Mouse (Mus musculus) left cerebral cortex, adult 9 months (tissue): ENCODE results near the gene Txndc8.

Source experiments
- DNase-seq, 2 experiments: peaks; one replicate each; pipeline ENCODE4 v3.0.0; 2022; ENCODE audit warnings: low spot score in 2 of 2

Gene Txndc8

DNA sequence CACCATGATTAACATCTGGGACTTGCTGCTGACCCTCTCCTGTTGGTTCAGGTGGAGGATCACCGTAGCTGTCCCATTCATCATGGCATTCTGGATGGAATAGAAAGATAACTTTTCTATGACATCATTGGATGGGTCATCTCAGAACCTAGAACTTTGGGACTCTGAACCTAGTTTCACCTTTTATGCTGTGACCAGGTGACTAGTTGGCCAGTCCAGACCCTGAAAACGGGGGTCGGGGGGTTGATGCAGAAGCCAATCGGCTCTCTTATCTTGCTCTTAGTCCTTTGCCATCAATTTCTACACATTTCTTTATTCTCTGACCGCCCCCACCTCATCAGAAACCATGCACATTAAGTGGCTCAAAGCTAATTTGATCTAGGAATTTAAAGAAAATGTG, at the start of gene Txndc8:
Gene Txndc8 (minus strand): TSS at position 101 of the 400 bp plus-strand sequence.
- DNase-seq: no peak

DNA sequence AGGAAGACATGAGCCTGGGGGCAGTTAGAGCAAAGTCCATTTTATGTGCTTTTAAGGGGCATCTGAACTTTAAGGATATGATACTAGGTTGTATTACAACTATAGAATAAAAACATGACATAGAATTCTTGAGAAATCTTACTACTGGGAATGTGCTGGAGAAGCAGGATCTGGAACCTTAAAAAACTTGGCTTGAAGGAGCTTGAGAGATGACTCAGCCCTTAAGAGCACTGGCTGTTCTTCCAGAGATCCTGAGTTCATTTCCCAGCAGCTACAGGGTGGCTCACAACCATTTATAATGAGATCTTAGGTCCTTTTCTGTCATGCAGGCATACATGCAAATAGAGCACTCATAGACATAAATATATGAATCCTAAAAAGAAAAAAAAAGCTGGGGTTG, 46.7 kb upstream of the Txndc8 start:
- no peak for DNase-seq

DNA sequence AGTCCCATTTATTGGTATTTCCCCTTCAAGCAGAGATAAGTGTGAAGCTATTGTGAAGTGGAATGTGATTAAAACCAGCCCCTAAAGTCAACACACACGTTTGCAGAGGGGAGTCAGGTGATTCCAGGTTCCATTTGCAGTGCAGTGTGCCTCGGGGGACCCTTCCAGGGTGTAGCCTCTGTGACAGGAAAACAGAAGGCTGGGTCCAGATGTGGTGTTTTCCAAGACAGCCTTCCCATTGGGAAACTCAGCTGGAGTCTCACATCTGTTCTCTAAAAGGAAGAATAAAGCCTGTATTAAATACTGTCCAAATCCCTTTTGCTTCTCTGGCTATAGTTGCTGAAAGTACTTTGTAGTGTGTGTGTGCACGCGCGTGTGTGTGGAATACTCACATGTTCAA, 45.5 kb upstream of the Txndc8 start:
- DNase-seq: no peak

DNA sequence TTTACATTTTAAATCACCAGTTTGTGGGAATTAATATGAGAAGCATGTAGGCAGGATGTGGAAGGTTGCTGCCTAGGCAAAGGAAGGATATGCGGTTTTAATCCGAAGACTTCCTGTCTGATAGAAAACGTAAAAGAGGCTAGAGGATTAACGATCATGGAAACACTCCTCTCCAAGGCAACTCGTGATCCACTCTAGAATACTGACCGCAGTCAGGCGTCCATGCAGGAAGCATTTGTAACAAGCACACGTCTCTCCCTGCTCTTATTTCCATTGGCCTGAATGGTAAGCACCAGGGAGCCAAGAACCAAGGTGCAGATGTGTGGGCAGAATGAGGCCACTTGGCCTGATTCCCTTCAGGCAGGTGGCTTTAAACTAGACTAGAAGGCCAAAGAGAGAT, 41.8 kb upstream of the Txndc8 start:
- DNase-seq: no peak

DNA sequence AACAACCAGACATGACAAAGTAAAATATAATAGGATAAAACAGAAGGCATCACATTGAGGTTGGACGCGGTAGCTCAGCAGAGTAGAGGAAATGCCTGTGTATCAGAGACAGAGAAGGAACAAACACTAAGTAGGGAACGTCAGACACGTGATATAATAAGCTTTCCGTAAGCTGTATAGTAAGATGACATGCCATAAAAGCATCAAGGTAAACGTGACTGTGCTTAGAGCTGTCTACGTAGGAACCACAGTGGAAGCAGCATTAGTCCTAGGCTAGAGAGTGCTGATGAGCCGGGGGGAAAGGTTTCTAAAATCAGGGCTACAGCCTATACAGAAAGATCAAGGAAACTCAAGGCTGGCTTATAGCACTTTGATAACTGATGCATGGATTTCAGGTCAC, 41.4 kb upstream of the Txndc8 start:
- no peak for DNase-seq

DNA sequence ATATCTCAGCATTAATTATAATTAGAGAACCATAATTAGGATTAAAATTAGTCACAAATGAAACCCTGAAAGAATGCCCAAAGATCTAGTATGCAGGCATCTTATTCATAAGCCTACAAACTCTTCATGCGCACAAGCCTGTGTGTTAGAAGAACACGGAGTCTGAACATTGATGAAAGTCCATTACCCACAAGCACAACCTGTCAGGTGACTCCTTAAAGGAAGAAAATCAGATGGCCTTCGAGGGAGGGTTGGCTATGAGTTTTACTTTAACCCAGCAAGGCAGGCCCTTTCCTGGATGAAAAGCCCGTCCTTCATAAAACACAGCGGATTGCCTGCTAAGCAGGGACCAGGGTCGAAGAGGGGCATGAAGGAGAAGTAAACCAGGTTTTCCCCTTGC, 35.9 kb upstream of the Txndc8 start:
- DNase-seq: no peak

DNA sequence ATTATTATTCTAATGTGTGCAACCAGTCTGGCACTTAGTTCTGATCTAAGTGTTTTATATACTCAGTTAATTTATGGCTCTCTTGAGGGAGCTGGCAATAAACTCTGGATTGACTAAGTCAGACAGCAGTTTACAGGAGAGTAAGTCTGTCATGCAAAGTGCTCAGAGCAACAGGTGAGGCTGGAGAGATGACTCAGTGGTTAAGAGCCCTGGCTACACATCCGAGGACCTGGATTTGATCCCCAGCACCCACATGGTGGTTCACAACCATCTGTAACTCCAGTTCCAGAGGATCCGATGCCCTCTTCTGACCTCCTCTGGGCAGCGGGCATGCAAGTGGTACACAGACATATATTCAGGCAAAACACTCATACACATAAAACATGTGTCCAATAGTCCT, 35.4 kb upstream of the Txndc8 start:
- no peak for DNase-seq

DNA sequence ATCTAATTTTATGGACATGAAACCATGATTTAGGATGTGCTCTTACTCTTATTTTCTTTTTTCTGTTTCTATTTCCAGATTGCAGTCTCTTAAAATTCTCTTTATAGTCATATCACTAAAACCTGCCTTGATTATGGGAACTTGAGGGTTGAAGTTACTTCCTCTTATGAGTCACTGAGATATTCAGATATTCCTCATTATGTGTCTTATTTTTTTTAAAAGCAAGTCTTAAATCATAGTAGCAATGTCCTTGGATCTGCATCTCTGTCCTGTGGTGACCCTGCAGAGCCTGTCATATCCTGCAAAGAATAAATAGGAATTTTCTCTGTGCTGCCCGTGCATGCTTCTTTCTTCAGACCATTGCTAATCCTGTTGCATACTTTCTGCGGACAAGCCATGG, 31.2 kb upstream of the Txndc8 start:
- DNase-seq: no peak

DNA sequence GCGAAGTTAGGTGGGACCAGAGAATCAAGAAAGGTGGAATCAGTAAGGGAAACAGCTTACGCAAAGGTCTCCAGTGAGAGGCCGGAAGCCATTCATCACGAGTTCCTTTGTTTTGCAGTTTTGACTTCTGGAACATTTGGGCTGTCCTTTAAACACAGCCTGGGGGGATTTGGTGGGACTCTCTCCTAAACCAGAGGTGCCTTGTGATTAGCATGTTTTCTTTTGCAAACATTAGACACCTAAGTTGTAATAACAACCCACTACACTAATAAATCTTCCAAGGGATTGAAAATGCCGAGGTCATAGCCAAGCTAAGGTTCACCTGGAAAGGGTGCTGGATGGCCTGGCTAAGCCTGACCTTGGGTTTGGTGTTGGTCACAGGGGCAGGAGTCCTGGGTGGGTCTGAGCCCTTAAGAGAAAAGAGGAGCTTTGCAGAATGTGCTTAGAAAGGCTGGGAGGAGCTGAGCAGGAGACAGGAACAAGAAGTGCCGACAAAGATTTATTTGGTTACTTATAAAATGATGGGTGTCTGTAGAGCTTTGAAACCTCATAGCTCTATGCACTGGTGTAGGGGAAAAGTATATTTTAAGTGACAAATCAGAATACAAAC, 28.3 kb upstream of the Txndc8 start:
- no peak for DNase-seq

DNA sequence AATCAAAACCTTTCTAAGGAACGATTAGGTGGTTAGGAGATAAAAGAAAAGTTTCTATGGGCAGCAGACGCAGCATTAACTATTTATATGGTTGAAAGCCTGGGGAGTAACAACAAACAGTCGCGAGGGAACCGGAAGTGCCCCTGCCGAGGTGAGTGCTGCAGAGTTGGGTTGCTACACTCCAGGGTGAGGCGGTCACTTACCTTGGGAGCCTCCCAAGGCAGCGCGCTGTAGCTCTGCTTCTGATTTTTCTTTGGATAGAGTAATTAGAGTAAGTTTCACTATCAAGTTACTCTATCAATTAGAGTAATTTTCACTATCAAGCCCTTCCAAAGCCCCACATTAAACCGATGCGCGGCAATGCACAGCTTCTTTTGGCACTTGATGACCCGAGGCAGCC, 25.7 kb upstream of the Txndc8 start:
- no peak for DNase-seq

DNA sequence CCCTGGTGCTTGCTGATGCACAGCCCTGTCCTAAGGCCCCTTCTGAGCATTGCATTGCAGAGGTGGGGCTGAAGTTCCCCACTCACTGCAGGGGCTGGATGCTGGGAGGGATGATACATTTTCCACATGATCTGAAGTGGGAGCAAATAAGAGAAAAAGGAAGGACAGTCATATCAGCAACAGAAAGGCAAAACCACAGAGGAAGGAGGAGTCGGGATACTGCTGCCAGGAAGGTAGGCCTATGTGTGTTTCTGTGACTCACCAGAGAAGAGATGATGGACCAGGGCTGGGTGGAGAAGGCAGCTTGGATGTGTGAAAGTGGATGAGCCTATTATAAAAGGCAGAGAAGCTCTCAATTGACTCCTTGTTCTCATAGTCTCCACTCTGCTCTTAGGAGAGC, 23.8 kb upstream of the Txndc8 start:
- peak in 1 of 2 experiments; percentile 14 for DNase-seq

DNA sequence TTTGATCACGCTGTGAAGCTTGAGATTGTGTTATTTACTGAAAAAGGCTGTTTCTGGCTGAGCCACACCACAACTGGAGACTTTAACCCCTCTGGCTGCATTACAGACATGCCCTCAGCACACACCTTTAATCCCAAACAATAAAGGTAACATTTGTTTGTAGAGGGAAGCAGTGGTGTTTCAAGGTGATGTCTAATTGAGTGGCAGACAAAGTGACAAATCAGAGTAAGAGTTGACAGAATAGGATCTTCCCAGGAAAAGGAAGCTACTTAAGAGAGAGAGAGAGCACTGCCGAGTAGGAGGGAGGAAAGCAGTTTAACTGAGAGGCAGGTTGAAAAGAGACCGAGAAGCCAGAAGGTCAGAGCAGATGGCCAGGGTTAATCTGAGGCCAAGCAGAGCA, 5.4 kb downstream of the Txndc8 start:
- no peak for DNase-seq

DNA sequence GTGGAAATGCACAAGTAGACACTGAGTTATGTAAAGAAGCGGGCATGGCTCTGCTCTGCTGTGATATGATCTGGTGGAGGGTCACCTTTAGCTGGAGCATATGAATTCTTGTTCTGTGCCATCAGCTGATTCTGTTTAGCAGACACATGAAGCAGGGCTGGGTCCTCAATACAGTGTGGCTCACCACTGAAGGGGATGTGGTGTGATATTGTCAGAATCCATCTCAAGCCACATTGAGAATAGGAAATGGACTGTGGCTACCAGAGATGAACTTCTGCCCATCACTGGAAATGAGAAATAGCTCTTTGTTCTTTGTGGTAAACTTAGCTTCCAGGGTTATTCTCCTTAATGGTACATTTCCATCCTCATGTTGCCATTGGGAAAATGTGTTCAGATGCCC, 17.5 kb downstream of the Txndc8 start:
- DNase-seq: no peak

DNA sequence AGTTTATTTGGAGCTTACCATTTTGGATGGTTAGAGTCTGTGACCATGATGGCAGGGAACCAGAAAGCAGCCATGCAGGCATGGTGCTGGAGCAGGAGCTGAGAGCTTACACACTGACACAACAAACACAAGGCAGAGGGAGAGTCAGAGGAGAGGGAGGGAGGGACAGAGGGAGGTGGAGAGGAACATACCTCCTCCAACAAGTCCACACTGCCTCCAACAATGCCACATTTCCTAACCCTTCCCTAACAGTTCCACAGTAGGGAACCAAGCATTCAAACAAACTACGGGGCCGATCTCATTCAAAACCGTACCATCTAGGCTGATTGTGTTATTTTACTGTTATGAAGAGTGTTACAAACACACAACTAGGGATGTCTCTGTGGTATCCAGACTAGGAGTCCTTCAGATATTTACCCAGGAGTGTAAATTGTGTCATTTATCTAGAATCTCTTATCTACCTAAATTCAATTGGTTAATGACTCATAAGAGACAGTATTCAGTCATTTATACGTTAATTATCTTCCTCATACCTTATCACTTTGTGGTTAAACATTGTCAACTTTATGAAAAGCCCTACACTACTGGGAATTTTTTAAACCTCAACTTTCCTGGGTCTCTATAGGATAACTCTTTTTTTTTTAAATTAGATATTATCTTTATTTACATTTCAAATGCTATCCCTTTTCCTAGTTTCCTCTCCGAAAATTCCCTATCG, 34.4 kb downstream of the Txndc8 start:
- DNase-seq: no peak

DNA sequence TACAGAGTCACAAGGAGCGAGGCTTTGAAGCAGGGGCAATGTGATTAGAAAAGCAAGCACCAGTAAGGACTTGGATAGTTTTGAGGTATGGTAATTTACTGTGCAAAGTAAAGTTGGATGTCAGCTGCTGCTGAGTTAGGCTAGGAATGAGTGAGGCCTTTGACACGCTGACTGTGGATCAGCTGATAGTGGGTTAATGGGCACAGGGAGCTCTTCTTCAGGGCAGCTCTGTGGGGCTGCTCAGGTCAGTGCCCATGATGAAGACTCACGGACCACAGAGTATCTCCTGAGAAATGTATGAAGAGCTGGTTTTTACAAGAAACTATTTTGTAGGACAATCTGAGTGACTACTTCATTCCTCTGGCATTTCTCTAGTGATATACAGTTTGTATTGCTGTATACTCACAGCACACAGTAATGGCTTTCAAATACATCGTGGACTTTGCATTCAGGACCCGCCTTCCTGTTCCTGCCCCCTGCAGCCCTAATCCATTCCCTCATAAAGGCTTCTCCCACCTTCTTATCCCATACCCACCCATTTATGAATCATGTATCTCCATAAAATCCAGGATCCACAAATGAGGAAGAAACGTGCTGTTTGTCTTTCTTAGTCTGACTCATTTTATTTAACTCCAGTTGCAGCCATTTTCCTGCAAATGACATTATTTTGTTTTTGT, 35.2 kb downstream of the Txndc8 start:
- no peak for DNase-seq

DNA sequence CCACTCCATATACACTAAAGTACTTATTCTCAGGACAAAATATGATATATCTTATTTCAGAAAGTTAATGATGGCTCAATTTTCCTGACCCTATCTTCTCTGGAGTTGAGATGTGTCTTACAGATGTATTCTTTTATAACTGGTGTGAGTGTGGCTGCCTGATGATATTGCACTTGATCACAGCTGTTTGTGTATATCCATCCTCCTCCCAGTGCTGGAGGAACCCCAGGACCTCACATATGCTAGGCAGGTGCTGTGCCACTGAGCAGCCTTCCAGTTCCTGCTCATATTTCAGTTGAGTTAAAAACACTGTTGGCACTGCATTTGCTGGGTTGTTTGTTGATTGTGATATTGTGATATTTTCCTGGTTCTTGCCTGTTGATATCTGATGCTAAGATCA, 38.6 kb downstream of the Txndc8 start:
- DNase-seq: no peak

DNA sequence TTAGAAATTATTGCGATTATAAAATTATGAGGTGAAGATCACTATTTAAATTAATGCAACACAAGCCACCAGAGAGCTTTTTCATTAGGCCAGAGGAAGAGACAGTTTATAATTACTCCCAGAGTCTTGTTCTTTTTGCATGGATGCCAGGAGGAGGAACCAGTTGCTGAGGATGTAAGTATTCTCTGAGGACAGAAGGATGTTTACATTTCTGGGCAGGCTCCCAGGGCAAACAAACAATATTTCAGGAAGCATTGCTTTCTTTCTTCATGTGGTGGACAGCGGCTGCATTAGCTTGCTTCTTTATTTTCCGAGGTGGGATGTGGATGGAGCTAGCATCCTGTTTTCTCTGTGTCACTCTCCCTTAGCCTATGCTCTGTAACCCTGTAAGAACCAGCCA, 41.7 kb downstream of the Txndc8 start:
- no peak for DNase-seq

DNA sequence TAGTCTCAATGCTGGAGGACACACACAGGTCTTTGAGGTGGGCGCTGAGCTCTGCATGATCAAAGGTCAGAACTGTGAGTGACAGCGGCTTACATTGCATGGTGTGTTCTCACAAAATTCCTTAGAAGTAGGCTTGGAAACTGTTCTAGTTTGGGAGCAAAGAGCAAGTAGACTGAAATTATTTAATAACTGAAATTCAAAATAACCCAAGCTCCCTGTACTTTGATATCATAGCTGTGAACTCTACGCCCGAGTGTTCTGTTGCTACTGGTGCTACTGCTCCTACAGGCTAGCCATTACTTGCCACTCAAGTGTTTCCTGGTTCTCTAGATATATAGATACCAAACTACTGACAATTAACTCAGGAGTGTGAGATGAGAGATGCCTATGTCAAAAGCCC, 43.4 kb downstream of the Txndc8 start:
- no peak for DNase-seq

DNA sequence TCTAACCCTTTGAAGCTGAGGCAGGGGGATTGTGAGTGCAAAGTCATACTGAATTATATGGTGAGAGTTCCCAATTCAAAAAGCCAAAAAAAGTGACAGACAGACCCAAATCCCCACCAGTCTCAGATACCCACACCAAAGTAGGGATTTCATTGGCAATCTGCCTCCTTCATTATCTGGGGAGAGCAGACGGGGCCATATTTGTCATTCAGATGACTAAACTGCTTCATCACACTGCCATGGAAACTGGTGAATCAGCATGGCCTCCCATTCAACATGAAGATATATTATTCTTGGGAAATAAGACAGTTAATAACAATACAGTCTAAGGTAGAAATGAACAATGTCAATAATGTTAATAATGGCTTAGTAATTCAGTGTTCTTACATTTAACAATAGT, 44.8 kb downstream of the Txndc8 start:
- DNase-seq: no peak

DNA sequence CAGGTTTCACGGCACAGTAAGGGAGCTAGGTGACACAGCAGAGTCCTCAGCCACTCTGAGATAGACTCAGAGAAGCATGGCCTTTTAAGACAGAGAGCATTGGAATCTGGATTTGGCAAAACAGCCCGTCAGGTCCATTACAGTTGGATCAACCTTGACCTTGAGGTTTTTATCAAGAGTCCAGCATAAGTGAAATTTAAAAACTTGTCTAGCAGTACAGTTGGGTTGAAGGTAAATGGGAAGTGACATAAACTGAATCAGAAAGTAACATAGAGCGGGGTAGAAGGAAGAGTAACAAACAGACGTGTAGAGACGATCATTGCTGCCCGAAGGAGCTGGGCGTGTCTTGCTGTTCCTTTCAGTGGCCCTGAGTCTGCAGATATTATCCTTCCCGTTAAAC, 49.9 kb downstream of the Txndc8 start:
- no peak for DNase-seq

DNA sequence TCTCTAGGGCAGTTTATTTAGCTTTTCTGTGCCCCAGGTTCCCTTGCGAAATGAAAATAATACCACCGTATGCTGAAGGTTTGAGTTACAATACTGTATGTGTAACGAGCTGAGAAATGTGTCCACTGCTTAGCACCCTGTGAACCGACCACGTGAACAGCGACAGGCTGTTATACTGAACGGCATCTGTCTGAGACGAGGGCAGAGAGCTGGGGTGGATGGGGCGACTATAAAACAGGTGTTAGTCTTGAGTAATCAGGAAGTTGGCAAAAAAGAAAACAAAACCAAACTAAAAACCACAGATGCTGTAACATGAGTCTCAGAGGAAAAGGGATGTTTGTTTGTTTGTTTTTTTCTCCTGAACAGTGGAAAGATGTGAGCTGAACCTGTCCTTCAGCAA, 50.8 kb downstream of the Txndc8 start:
- DNase-seq: no peak

DNA sequence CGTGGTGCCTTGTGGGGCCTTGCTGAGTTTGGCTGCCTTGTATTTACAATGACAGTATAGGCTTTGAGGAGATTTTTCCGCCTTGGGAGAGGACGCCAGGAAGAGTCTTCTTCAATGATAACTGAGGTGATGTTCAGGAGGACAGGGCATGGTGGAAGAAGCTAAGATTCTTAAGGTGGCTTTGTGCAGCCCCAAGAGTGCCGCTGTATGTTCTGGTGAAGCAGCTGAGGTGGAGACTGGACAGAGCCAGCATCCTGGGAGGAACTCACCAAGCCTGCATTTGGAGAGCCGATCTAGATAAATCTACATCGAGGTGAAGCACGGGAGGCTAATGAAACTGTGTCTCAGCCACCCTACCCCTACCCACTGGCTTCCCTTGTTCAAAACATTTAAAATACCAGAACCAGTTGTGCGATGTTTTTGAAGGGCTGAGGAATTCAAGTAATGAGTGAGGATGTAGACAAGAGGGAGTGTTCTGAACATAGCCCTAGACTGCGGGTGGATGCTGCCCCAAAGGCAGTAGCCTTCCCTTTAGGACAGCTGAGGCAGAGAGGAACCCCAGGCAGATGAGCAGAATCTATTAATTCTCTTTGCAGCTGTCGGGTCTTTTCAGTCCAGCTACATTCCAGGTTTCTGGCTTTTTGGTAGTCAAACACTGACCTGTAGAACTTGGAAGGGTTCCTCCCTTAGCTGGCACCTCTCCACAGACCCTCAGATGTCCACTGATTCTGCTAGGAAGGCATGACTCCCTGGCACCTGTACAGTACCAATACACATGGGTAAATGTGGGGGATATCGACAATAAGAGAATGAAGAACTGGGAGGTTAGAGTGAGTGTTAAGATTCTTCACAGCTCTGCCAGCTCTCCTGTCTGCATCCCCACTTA, 51.5 kb downstream of the Txndc8 start:
- no peak for DNase-seq
